Mouse (Mus musculus) MEL (cell line): Measurements from ENCODE around the gene Lsm6. TPM values are rescaled to one million over a fixed set of nuclear protein-coding genes. Genes with fewer than 3 reads are reported as not detected.

Source experiments
- DNase-seq: peaks from one replicate; pipeline ENCODE4 v3.0.0; 2011; ENCODE audit warnings: low read depth, low spot score
- H3K27ac ChIP-seq: 2 replicates; pipeline ENCODE4 v1.5.1; 2012; ENCODE audit warnings: low read depth, mild to moderate bottlenecking, control low read depth, low read length, moderate library complexity; ENCODE audit not compliant: control insufficient read depth
- H3K27me3 ChIP-seq, 2 experiments: fragments of 150-350 bp in 1 of 2; sonication (generic) in 1 of 2; 2 replicates each; pipeline ENCODE4 v1.6.1; 2012; ENCODE audit warnings: low read length in 2 of 2, mild to moderate bottlenecking in 2 of 2, improper control_type of control experiment in 1 of 2, moderate library complexity in 1 of 2; ENCODE audit not compliant: insufficient read depth in 2 of 2, control insufficient read depth in 1 of 2
- H3K36me3 ChIP-seq, 2 experiments: 2 replicates each; pipeline ENCODE4 v1.6.1; 2012 to 2014; ENCODE audit warnings: low read length in 2 of 2, improper control_type of control experiment in 1 of 2, inconsistent platforms in 1 of 2, mild to moderate bottlenecking in 1 of 2; ENCODE audit not compliant: insufficient read depth in 2 of 2, control insufficient read depth in 1 of 2
- H3K4me1 ChIP-seq, 2 experiments: fragments of 150-350 bp in 1 of 2; sonication (generic) in 1 of 2; 2 replicates each; pipeline ENCODE4 v1.6.1; 2012; ENCODE audit warnings: low read length in 2 of 2, improper control_type of control experiment in 1 of 2, mild to moderate bottlenecking in 1 of 2; ENCODE audit not compliant: insufficient read depth in 2 of 2, control insufficient read depth in 1 of 2
- H3K4me3 ChIP-seq, 2 experiments: fragments of 150-350 bp in 1 of 2; sonication (generic) in 1 of 2; 2 replicates each; pipeline ENCODE4 v1.5.1; 2012; ENCODE audit warnings: low read depth in 2 of 2, low read length in 2 of 2, mild to moderate bottlenecking in 2 of 2, moderate library complexity in 2 of 2, control low read depth in 1 of 2, improper control_type of control experiment in 1 of 2; ENCODE audit not compliant: control insufficient read depth in 1 of 2, insufficient read depth in 1 of 2
- H3K79me2 ChIP-seq: 2 replicates; pipeline ENCODE4 v1.6.1; 2012; ENCODE audit warnings: mild to moderate bottlenecking, low read length, moderate library complexity; ENCODE audit not compliant: control insufficient read depth, poor library complexity, insufficient read depth
- H3K9ac ChIP-seq: 2 replicates; pipeline ENCODE4 v1.6.1; 2012; ENCODE audit warnings: low read depth, mild to moderate bottlenecking, control low read depth, low read length, moderate library complexity; ENCODE audit not compliant: control insufficient read depth, poor library complexity, severe bottlenecking
- H3K9me3 ChIP-seq: fragments of 150-350 bp; sonication (generic); replicated peaks from 2 replicates; pipeline ENCODE4 v1.6.1; 2012; ENCODE audit warnings: mild to moderate bottlenecking, low read length, improper control_type of control experiment, moderate library complexity; ENCODE audit not compliant: insufficient read depth
- CHD2 ChIP-seq: IDR thresholded peaks from 2 replicates; pipeline ENCODE4 v1.6.1; 2011; ENCODE audit warnings: low read length, improper control_type of control experiment
- E2F4 ChIP-seq: IDR thresholded peaks from 2 replicates; pipeline ENCODE4 v1.6.1; 2011; ENCODE audit warnings: low read depth, low read length, improper control_type of control experiment, borderline replicate concordance
- GABPA ChIP-seq: IDR thresholded peaks from 2 replicates; pipeline ENCODE4 v1.6.1; 2012; ENCODE audit warnings: low read depth, mild to moderate bottlenecking, inconsistent platforms, low read length, improper control_type of control experiment, moderate library complexity
- MAFK ChIP-seq: IDR thresholded peaks from 2 replicates; pipeline ENCODE4 v1.6.1; 2011; ENCODE audit warnings: low read depth, mild to moderate bottlenecking, low read length, improper control_type of control experiment, borderline replicate concordance
- MAZ ChIP-seq: IDR thresholded peaks from 2 replicates; pipeline ENCODE4 v1.6.1; 2012; ENCODE audit warnings: low read depth, mild to moderate bottlenecking, inconsistent platforms, low read length, improper control_type of control experiment
- MYB ChIP-seq: IDR thresholded peaks from 2 replicates; pipeline ENCODE4 v1.6.1; 2011; ENCODE audit warnings: mild to moderate bottlenecking, low read depth, low read length, improper control_type of control experiment
- NELFE ChIP-seq: IDR thresholded peaks from 2 replicates; pipeline ENCODE4 v1.6.1; 2011; ENCODE audit warnings: low read depth, low read length, improper control_type of control experiment
- NRF1 ChIP-seq: IDR thresholded peaks from 2 replicates; pipeline ENCODE4 v1.6.1; 2014; ENCODE audit warnings: low read depth, mild to moderate bottlenecking, inconsistent platforms, low read length, improper control_type of control experiment, moderate library complexity; ENCODE audit not compliant: poor library complexity, insufficient read depth, severe bottlenecking
- POLR2AphosphoS2 ChIP-seq: IDR thresholded peaks from 2 replicates; pipeline ENCODE4 v1.6.1; 2011; ENCODE audit warnings: low read length, improper control_type of control experiment
- POLR2AphosphoS5 ChIP-seq: IDR thresholded peaks from 2 replicates; pipeline ENCODE4 v1.6.1; 2012; ENCODE audit warnings: low read depth, borderline replicate concordance, mild to moderate bottlenecking, inconsistent platforms, low read length, moderate library complexity, mixed read lengths
- RAD21 ChIP-seq: IDR thresholded peaks from 2 replicates; pipeline ENCODE4 v1.6.1; 2011; ENCODE audit warnings: mild to moderate bottlenecking, low read depth, low read length, improper control_type of control experiment
- SIN3A ChIP-seq: IDR thresholded peaks from 2 replicates; pipeline ENCODE4 v1.6.1; 2012; ENCODE audit warnings: low read length, improper control_type of control experiment, inconsistent platforms
- TAL1 ChIP-seq: IDR thresholded peaks from 2 replicates; pipeline ENCODE4 v1.6.1; 2012; ENCODE audit warnings: mild to moderate bottlenecking, inconsistent platforms, low read length, moderate library complexity, mixed read lengths
- UBTF ChIP-seq: IDR thresholded peaks from 2 replicates; pipeline ENCODE4 v1.6.1; 2012; ENCODE audit warnings: low read depth, mild to moderate bottlenecking, inconsistent platforms, low read length, improper control_type of control experiment, moderate library complexity, borderline replicate concordance; ENCODE audit not compliant: insufficient read depth
- USF1 ChIP-seq: IDR thresholded peaks from 2 replicates; pipeline ENCODE4 v1.6.1; 2014; ENCODE audit warnings: low read depth, mild to moderate bottlenecking, inconsistent platforms, low read length, improper control_type of control experiment, moderate library complexity
- USF2 ChIP-seq, 2 experiments: IDR thresholded peaks; 2 replicates each; pipeline ENCODE4 v1.6.1; 2011 to 2012; ENCODE audit warnings: improper control_type of control experiment in 2 of 2, low read length in 2 of 2, borderline replicate concordance in 1 of 2, inconsistent platforms in 1 of 2, low read depth in 1 of 2, mild to moderate bottlenecking in 1 of 2; ENCODE audit not compliant: insufficient read depth in 1 of 2
- ZNF384 ChIP-seq: IDR thresholded peaks from 2 replicates; pipeline ENCODE4 v1.6.1; 2012; ENCODE audit warnings: low read depth, mild to moderate bottlenecking, inconsistent platforms, low read length, improper control_type of control experiment
- polyA plus RNA-seq, 2 experiments: library from polyadenylated mRNA; stranded (reverse) in 1 of 2; unstranded in 1 of 2; fragments of >175 nt in 1 of 2; fragments of >200 nt in 1 of 2; gene quantifications; 2 replicates each; pipeline versions ENCODE4 v1.2.1 to v1.2.4; 2012; ENCODE audit warnings: low replicate concordance in 2 of 2, low read depth in 1 of 2; ENCODE audit not compliant: insufficient read length in 2 of 2, insufficient read depth in 1 of 2, missing spikeins in 1 of 2
- total RNA-seq: library from RNA; depleted of rRNA; stranded (reverse); fragments of 300-350 nt; gene quantifications from 2 replicates; pipeline ENCODE4 v1.2.3, GENCODE M21; 2012

The Lsm6 gene
- total and polyA plus RNA-seq, 3 experiments = 109 to 172 TPM; not detected in 1

GRCm38 (mm10) chr8:78844559-78844958 lies 23.6 kb upstream of the Lsm6 start:
- H3K9ac ChIP-seq = no peak overlapping the region
- no peaks in the 10 kb centered on the region for H3K4me1 ChIP-seq
- H3K4me3 ChIP-seq = no peak overlapping the region
- no peaks in the 10 kb centered on the region for H3K36me3 ChIP-seq
- H3K27ac ChIP-seq = no peak overlapping the region
- DNase-seq = peak; percentile 37
- H3K79me2 ChIP-seq = no peaks in the 10 kb centered on the region
- no peaks in the 10 kb centered on the region for H3K27me3 ChIP-seq
- H3K9me3 ChIP-seq = no peaks in the 10 kb centered on the region
- TF ChIP-seq GABPA (no peak), NELFE (no peak), TAL1 (no peak), CHD2 (no peak), POLR2AphosphoS5 (no peak), ZNF384 (no peak), POLR2AphosphoS2 (no peak), RAD21 (no peak)

- TF ChIP-seq USF1 (0 out of 2 replicates have a peak, but pooled peaks have one; percentile 7), TAL1 (no peak), SIN3A (no peak), MYB (no peak), MAZ (no peak), UBTF (no peak)
- Histone ChIP-seq H3K4me3 (no peak overlapping the region), H3K27me3 (peaks cover 0 to 1% of the 10 kb centered on the region in 2 experiments; a peak in 1 of 4 replicates), H3K9ac (no peak overlapping the region), H3K36me3 (no peaks in the 10 kb centered on the region), H3K27ac (no peak overlapping the region), H3K79me2 (no peaks in the 10 kb centered on the region), H3K9me3 (no peaks in the 10 kb centered on the region), H3K4me1 (no peaks in the 10 kb centered on the region)
- no peak for DNase-seq
Measured at GRCm38 (mm10) chr8:78838656-78839413, 17.9 kb upstream of the Lsm6 start.

GRCm38 (mm10) chr8:78836091-78836490 lies 15.2 kb upstream of the Lsm6 start:
- TF ChIP-seq E2F4 = no peak
- TF ChIP-seq USF2 (IDR thresholded peaks at IDR 0.05; ENCODE audit: borderline replicate concordance in 1 of 2, insufficient read depth in 1 of 2, low read depth in 1 of 2, low read length in 2 of 2) = no peak
- TF ChIP-seq GABPA = no peak
- no peak for TF ChIP-seq MAFK
- no peak for TF ChIP-seq NRF1
- Histone ChIP-seq H3K4me1 (no peaks in the 10 kb centered on the region), H3K36me3 (no peaks in the 10 kb centered on the region), H3K4me3 (no peak overlapping the region), H3K27me3 (peaks cover 0 to 1% of the 10 kb centered on the region in 2 experiments; a peak in 1 of 4 replicates), H3K9me3 (no peaks in the 10 kb centered on the region), H3K79me2 (no peaks in the 10 kb centered on the region), H3K27ac (no peak overlapping the region), H3K9ac (no peak overlapping the region)
- no peak for DNase-seq
